Mouse (Mus musculus): Measurements from ENCODE around the gene Kcnk13.

Gene Kcnk13

GRCm38 (mm10) chr12:99959291-99959690 is 5.0 kb upstream of the Kcnk13 start:
- in situ Hi-C loops (cut with MboI; ENCODE audit: low pct_unique_long_range_greater_than_20kb in 1 of 2, low sequenced_read_pairs in 2 of 2, unreplicated experiment in 1 of 2), result loop anchor here in 1 of 2 experiments (25.0 kb wide), 1 partner anchor 528 kb away; no protein-coding TSS in a partner anchor

GRCm38 (mm10) chr12:99959930-99960329 is 4.4 kb upstream of the Kcnk13 start:
- in situ Hi-C loops (cut with MboI; ENCODE audit: low pct_unique_long_range_greater_than_20kb in 1 of 2, low sequenced_read_pairs in 2 of 2, unreplicated experiment in 1 of 2), result loop anchor here in 1 of 2 experiments (25.0 kb wide), 1 partner anchor 527 kb away; no protein-coding TSS in a partner anchor

GRCm38 (mm10) chr12:99960675-99961074 is 3.6 kb upstream of the Kcnk13 start:
- in situ Hi-C loops (cut with MboI; ENCODE audit: low pct_unique_long_range_greater_than_20kb in 1 of 2, low sequenced_read_pairs in 2 of 2, unreplicated experiment in 1 of 2), result loop anchor here in 1 of 2 experiments (25.0 kb wide), 1 partner anchor 527 kb away; no protein-coding TSS in a partner anchor

- in situ Hi-C loops (cut with MboI; ENCODE audit: low pct_unique_long_range_greater_than_20kb in 1 of 2, low sequenced_read_pairs in 2 of 2, unreplicated experiment in 1 of 2), result loop anchor here in 1 of 2 experiments (25.0 kb wide), 1 partner anchor 522 kb away; no protein-coding TSS in a partner anchor
Measured at GRCm38 (mm10) chr12:99965203-99966115, 1.2 kb downstream of the Kcnk13 start.

- in situ Hi-C loops (cut with MboI; ENCODE audit: low pct_unique_long_range_greater_than_20kb in 1 of 2, low sequenced_read_pairs in 2 of 2, unreplicated experiment in 1 of 2), result loop anchor here in 1 of 2 experiments (25.0 kb wide), 1 partner anchor 521 kb away; no protein-coding TSS in a partner anchor
Measured at GRCm38 (mm10) chr12:99966116-99966770, 1.9 kb downstream of the Kcnk13 start.

GRCm38 (mm10) chr12:99966881-99967363 is 2.6 kb downstream of the Kcnk13 start:
- in situ Hi-C loops (cut with MboI; ENCODE audit: low pct_unique_long_range_greater_than_20kb in 1 of 2, low sequenced_read_pairs in 2 of 2, unreplicated experiment in 1 of 2), result loop anchor here in 1 of 2 experiments (25.0 kb wide), 1 partner anchor 520 kb away; no protein-coding TSS in a partner anchor

- in situ Hi-C loops (cut with MboI; ENCODE audit: low pct_unique_long_range_greater_than_20kb in 1 of 2, low sequenced_read_pairs in 2 of 2, unreplicated experiment in 1 of 2), result loop anchor here (5.0 to 25.0 kb wide), 2 partner anchors 137 to 517 kb away; no protein-coding TSS in a partner anchor
Measured at GRCm38 (mm10) chr12:99969906-99970305, 5.6 kb downstream of the Kcnk13 start.

- in situ Hi-C loops (cut with MboI; ENCODE audit: low pct_unique_long_range_greater_than_20kb in 1 of 2, low sequenced_read_pairs in 2 of 2, unreplicated experiment in 1 of 2), result loop anchor here (5.0 to 25.0 kb wide), 2 partner anchors 136 to 516 kb away; no protein-coding TSS in a partner anchor
Measured at GRCm38 (mm10) chr12:99971205-99971894, 7.1 kb downstream of the Kcnk13 start.

GRCm38 (mm10) chr12:99972825-99973224 is 8.5 kb downstream of the Kcnk13 start:
- in situ Hi-C loops (cut with MboI; ENCODE audit: low pct_unique_long_range_greater_than_20kb in 1 of 2, low sequenced_read_pairs in 2 of 2, unreplicated experiment in 1 of 2), result loop anchor here (5.0 to 25.0 kb wide), 2 partner anchors 134 to 514 kb away; no protein-coding TSS in a partner anchor

- in situ Hi-C loops (cut with MboI; ENCODE audit: low pct_unique_long_range_greater_than_20kb in 1 of 2, low sequenced_read_pairs in 2 of 2, unreplicated experiment in 1 of 2), result loop anchor here (5.0 to 25.0 kb wide), 2 partner anchors 134 to 514 kb away; no protein-coding TSS in a partner anchor
Measured at GRCm38 (mm10) chr12:99973659-99974058, 9.4 kb downstream of the Kcnk13 start.

GRCm38 (mm10) chr12:99979541-99979940 is 15.2 kb downstream of the Kcnk13 start:
- in situ Hi-C loops (cut with MboI; ENCODE audit: low pct_unique_long_range_greater_than_20kb in 1 of 2, low sequenced_read_pairs in 2 of 2, unreplicated experiment in 1 of 2), result loop anchor here in 1 of 2 experiments (25.0 kb wide), 1 partner anchor 308 kb away; no protein-coding TSS in a partner anchor

- in situ Hi-C loops (cut with MboI; ENCODE audit: low pct_unique_long_range_greater_than_20kb in 1 of 2, low sequenced_read_pairs in 2 of 2, unreplicated experiment in 1 of 2), result loop anchor here in 1 of 2 experiments (25.0 kb wide), 1 partner anchor 301 kb away; no protein-coding TSS in a partner anchor
Measured at GRCm38 (mm10) chr12:99986797-99987196, 22.5 kb downstream of the Kcnk13 start.

GRCm38 (mm10) chr12:99988144-99988543 is 23.8 kb downstream of the Kcnk13 start:
- in situ Hi-C loops (cut with MboI; ENCODE audit: low pct_unique_long_range_greater_than_20kb in 1 of 2, low sequenced_read_pairs in 2 of 2, unreplicated experiment in 1 of 2), result loop anchor here in 1 of 2 experiments (25.0 kb wide), 1 partner anchor 299 kb away; no protein-coding TSS in a partner anchor

GRCm38 (mm10) chr12:99992362-99992862 is 28.1 kb downstream of the Kcnk13 start:
- in situ Hi-C loops (cut with MboI; ENCODE audit: low pct_unique_long_range_greater_than_20kb in 1 of 2, low sequenced_read_pairs in 2 of 2, unreplicated experiment in 1 of 2), result loop anchor here in 1 of 2 experiments (25.0 kb wide), 1 partner anchor 295 kb away; no protein-coding TSS in a partner anchor

GRCm38 (mm10) chr12:99993146-99993890 is 29.0 kb downstream of the Kcnk13 start:
- in situ Hi-C loops (cut with MboI; ENCODE audit: low pct_unique_long_range_greater_than_20kb in 1 of 2, low sequenced_read_pairs in 2 of 2, unreplicated experiment in 1 of 2), result loop anchor here in 1 of 2 experiments (25.0 kb wide), 1 partner anchor 294 kb away; no protein-coding TSS in a partner anchor

GRCm38 (mm10) chr12:99995951-99996350 is 31.7 kb downstream of the Kcnk13 start:
- in situ Hi-C loops (cut with MboI; ENCODE audit: low pct_unique_long_range_greater_than_20kb in 1 of 2, low sequenced_read_pairs in 2 of 2, unreplicated experiment in 1 of 2), result loop anchor here in 1 of 2 experiments (25.0 kb wide), 1 partner anchor 291 kb away; no protein-coding TSS in a partner anchor
